Mouse (Mus musculus) WW6 (cell line): ENCODE results near the gene A2ml1.
A peak's percentile ranks its signal among the peaks of the same experiment; 100 is the strongest.
"Not testable (repeated sequence)": the region's sequence is repeated elsewhere in the genome, so short reads cannot be mapped to it uniquely, and the experiment has no call there.

Experiments used
- DNase-seq: peaks from one replicate; pipeline ENCODE4 v3.0.0-alpha.2; 2013; ENCODE audit warnings: low read depth, low spot score

The A2ml1 gene

DNA sequence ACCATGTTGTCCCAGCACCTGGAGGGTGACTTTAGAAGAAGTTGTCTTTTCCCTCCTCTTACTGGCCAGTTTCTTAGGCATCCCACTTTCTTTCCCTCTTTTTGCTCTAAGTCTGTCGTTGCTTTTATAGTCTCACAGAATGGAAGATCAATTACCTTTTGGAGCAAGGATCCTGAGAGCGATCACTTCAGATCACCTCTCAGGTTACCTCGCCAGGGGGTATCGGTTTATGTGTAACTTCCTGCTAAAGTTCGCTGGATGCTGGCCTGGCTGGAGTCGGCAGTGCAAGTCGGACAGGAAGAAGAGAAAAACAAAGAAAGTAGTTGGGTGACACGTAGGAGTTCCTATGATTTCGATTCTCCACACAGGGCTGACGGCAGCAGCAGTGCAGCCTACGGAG is at the start of gene A2ml1:
Gene A2ml1 (minus strand): TSS at position 101 of the 400 bp plus-strand sequence.
- DNase-seq: no peak

DNA sequence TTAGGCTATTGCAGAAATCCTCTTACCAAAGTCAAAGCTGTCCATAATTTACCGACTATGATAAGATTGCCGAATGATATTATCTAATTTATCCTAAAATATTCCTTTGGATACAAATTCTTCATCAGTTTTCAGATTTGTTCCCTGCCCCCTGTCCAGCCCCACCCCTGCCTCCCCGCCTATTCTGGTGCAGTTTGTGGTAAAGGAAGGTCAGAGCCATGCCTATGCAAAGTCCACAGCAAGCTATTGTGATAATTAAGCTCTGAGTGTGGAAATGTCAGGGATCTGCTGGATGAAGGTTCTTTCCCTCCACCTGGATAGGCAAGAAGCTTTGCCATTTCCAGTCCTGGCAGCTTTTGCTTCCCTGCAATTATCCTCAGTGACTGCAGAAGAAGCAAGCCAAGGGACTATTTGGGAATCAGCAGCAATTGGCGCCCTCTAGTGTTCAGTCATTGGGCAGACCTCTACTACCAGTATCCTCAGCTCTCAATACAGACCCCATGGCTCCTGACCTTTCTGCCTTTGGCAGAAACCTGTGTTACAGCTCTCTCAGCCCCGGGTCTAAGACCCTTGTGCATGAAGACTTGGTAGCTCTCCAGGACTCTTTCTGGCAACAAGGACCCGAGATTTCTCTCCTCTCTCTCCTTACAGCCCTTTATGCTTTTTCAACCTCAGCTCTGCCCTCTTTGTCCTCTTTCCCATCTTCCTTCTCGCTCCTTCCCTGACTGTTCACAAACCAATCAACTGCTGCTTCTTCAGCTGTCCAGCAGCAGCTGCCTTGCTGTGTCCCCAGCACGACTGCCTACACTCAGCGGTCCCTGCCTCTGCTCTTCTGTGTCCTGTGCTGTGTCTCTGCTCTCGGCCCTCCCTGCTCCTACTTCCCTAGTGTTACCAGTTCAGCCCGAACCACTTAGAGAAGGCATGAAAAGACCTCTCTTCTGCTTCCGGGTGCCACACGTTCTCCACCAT is 48.6 kb upstream of the A2ml1 start:
- DNase-seq: peak; percentile 49

DNA sequence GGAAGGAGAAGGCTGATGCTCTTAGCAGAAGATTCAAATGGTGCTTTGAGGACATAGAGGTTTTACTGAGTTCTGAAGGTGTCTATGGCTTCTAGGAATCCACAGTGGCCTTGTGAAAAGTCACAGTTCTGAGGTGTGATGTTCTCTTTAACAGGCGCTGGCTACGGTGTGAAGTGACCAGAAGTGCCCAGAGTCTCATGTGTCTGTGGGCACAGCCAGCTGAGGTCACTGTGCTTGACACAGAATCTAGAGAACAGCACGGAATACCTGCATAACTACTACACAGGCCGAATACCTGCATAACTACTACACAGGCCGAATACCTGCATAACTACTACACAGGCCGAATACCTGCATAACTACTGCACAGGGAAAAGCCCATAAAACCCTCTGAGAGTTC is 43.8 kb upstream of the A2ml1 start:
- not testable (repeated sequence) for DNase-seq

DNA sequence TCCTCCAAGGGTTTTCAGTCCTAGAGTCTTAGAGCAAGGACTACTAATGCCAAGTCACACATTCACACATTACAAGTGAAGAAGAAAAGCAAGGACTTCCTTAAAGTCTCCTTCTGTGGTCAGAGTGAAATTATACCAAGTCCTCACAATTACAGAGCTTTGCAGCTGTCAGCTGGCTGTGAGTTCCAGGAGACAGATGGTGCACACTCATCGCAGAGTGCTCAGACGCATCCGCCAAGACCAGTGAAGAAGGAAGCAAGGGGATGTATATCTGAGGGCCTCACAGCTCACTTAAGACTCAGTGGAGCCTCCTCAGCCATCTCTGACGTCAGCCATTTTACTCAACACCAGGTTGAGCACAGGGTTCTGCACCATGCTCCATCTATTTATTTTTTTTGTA is 43.0 kb upstream of the A2ml1 start:
- DNase-seq: no peak

DNA sequence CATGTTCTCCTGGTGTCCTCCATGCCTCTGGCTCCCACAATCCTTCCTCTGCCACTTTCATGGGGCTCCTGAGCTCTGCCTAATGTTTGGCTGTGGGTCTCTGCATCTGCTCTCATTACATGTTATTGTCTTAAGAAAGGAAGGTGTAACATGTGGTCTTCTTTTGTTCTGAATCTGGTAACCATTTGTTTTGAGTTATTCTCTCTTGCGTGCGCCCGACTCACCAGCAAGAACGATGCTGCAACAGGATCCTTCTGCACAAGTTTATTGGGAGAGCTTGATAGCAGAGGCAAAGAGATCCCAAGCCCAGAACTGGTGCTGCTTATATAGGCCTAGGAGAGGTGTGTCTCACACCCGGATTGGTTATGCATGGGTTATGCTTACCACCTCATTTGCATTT is 42.0 kb upstream of the A2ml1 start, which contains the start of gene Klrb1a:
Gene Klrb1a (minus strand): TSS at position 101 of the 400 bp plus-strand sequence.
- not testable (repeated sequence) for DNase-seq

DNA sequence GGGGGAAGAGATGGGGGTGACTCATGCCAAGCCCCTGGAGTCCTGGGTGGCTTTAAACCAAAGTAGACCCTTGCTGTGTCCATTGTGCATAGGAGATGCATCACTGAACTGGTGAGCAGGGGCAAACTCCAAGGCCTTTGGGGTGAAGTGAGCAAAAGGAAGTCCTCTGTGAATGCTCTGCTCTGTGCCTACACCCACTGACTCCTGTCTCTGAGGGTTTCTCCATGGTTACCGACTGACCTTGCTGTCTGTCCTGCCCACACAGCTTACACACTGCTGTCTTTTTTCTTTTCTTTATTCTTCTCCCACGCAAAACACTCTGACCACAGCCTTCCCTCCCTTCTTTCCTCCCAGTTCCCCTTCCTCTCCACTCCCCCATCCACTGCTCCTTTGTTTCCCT is 41.3 kb upstream of the A2ml1 start:
- no peak for DNase-seq

DNA sequence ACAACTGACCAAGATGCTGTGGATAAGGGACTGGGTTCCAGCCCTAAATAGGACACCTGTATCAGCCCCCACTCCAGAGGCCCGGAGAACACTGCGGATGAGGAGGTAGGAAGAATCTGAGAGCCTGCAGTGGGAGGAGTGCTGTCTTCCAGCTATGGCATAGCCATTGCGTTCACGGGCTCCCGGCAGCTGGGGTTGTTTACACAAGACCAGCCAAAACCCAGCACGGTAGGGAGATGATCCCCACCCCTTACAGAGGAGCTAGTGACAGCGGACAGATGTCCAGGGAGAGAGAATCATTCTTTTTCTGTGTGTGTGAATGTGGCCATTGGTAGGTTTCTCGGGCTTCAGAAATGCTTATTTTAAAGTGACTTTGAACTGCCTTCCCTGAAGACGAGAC is 24.9 kb upstream of the A2ml1 start:
- DNase-seq: no peak

DNA sequence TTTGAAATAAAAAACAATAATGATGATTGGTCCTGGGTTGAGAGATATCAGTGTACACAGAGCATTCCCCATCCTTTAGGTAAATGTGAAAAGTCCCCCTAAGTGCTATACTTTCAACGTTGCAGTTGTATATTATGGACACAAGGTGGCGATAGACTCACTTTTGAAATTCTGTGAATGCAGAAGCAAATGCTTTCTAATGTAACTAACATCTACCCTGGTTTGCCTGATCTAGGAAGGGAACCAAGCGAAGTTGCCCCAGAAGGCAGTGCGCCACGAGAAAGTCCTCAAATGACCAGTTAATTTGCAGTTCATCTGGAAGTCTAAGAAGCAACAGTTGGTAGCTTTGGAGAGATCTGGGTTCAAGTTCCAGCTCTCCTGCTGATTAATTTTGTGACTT is 23.1 kb upstream of the A2ml1 start:
- DNase-seq: no peak

DNA sequence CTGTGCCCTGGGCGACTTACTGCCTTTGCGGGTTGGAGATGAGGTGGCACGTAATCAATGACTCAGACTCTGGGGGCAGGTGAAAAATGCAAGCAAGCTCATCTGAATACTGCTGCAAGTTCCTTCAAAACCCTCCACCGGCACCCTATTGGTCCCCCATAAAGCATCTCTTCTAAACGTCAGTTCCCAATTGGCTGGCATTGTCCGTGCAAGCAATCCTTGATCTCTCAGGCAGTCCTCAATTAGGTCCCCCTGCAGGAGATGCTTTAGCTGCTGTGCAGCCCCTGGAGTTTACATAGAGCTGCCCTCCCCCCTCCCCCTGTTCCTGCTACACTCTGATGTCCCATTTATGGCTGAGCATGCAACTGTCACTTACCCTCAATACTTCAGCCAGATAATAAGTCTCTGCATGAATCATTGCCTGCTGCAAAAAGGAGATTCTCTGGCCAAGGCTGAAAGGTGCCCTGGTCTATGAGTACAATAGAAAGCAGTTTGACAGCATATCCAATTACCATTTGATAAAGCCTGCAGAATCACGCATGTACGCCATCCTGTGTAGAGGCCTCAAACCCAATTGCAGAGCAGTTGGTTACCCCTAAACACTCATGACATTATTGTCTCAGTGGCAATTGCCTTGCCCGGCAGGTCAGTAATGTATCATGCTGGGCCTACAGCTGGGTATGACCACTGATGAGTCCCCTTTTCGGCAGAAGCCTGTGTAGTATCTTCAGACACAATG is 21.2 kb upstream of the A2ml1 start:
- no peak for DNase-seq

DNA sequence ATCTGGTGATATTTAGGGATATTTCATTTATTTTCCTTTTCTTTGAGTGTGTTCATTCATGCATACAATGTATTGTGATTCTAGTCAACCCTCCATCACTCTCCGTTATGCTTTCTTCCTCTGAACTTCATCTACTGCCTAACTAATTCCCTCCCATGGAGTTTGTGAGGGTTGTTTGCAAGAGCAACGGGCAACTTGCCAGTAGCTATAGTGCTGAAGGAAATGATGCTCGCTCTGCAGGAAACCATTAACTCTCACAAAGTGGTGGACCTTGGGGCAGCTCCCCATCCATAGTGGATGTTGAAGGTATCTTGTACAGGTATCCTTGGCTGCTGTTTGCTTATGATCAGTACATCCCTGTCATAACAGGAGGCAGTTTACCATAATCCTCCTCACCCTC is 20.6 kb upstream of the A2ml1 start:
- DNase-seq: no peak

DNA sequence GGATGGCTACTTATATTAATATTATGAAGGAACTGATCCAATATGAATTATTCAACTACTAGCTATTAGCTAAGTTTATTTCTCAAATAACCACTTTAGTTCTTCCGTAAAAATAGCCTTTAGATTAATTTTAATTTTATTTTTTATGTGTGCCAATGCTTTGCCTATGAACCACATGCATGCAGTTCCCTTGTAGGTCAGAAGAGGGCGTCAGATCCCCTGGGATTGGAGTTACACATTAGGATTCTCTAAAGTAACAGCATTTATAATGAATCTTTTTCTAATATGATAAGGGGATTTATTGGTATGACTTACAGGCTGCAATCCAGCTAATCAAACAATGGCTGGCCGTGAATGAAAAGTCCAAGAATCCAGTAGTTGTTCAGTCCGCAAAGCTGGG is 18.1 kb upstream of the A2ml1 start:
- no peak for DNase-seq

DNA sequence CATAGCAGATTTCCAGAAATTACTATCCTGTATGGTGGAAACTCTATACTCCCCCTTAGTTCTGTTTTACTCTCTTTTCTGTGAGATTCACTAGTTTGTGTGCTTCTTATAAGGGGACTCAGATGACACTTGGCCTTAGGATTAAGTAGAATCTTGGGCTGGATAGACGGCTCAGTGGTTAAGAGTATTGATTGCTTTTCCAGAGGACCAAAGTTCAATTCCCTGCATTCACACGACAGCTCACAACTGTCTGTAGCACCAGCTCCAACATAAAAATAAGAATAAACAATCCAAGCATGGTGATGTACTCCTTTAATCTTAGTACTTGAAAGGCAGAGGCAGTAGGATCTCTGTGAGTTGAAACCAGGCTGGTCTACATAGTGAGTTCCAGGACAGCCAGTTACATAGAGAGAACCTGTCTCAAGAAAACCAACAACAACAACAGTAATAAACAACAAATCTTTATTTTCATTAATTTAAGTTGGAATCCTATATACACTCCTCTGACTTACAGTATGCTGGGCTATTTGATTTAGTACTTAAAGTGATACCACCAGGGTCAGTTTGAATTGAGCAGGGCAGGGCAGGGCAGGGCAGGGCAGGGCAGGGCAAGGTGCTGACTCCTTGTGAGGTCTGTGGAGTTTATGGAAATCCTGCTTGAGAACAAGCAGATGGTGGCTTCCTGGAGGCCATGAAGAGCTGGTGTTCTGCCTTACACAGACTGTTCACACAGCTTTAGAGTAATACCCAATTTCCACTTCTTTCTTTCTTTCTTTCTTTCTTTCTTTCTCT is 17.0 kb upstream of the A2ml1 start:
- DNase-seq: no peak

DNA sequence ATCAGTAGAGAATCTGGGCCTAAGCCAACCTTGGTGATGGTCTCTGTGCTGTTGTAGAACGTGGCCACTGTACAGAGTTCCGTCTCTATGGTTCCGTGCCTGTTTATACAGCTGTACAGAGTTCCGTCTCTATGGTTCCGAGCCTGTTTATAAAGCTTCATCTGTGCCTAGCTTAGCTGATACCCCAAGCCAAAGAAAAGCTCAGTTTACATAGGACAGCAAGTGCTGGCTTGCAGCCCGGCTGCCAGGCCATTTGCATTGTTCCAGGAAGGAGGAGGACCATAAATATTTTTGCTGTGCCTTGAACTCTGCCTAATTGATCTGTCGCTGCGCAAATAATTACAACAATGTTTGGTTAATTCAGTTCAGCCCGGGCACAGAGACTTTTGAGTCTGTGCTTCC is 15.7 kb upstream of the A2ml1 start:
- no peak for DNase-seq

DNA sequence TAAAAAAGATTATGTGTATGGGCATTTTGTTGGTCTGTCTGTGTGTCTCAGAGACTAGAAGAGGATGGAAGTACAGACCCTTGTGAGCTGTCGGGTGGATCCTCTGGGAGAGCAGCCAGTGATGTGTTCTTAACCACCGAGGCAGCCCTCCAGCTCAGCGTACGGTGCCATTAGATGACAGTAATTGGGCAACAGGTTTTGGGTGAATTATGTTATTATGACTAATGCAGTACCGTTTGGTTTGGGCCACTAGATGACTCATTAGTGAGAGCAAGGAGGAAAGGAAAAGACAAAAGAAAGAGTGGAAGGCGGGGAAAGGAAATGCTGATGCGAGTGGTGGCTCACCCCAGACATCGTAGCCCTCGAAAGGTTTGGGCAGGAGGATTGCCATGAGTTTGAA is 13.2 kb upstream of the A2ml1 start:
- no peak for DNase-seq

DNA sequence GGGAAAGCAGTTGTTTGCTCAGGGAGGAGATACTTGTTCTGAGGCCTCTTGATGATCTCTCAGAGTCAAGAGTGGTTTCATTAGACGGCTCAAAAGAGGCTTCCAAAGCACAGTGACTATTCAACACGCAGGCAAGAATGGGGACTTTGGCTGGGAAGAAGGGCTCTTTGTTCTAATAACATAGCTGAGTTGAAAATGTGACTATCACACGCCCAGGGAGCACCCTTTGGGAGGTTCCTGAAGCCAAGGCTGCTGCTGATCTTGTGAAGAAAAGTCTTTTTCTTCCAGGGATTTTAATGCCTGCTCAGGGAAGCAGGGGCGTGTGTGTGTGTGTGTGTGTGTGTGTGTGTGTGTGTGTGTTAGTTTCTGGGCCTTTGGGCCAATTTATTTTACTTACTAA is 8.0 kb upstream of the A2ml1 start:
- DNase-seq: no peak

DNA sequence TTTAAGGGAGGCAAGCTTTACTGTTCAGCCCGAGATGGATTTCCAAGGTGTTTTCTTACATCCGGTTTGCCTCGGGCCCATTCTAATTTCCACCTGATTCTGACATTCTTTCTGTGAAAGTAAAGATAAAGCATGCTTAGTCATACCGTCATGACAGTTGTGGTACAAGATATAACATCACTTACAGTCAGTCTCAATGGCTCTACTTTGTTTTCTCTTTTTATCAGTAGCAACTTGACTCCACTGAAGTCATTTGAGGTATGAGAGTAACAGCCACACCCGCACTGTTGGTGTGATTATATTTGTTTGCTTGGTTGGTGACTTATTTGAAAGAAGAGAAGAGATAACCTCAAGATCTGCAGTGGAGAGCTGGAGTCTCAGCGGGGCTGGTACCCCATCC is 6.2 kb upstream of the A2ml1 start:
- no peak for DNase-seq

DNA sequence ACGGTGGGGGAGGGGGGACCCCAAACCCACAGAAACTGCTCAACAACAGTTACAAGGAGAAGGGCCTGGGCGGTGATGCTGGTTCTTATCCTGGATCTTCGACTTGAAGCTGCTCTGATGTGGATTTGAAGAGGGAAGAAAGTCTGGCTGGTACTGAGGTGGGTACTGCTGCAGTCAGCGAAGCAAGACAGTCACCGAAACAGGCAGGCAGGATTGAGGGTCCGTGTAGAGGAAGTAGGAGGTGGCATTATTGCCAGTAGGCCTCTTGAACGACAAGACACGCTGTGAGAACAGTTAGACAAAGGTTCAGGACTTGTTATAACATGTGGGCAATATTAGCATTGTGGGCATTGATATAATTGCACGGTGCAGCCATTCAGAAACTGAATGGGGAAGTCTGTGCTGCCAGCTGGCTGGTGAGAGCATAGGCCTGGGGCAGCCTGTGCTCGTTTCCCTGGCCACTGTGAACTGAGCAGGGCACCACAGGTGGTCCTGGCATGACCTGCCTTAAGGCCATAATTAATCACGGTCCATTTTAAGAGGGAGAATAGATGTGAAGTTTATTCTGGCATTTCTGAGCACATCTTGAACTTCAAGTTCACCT is 4.3 kb upstream of the A2ml1 start:
- no peak for DNase-seq

DNA sequence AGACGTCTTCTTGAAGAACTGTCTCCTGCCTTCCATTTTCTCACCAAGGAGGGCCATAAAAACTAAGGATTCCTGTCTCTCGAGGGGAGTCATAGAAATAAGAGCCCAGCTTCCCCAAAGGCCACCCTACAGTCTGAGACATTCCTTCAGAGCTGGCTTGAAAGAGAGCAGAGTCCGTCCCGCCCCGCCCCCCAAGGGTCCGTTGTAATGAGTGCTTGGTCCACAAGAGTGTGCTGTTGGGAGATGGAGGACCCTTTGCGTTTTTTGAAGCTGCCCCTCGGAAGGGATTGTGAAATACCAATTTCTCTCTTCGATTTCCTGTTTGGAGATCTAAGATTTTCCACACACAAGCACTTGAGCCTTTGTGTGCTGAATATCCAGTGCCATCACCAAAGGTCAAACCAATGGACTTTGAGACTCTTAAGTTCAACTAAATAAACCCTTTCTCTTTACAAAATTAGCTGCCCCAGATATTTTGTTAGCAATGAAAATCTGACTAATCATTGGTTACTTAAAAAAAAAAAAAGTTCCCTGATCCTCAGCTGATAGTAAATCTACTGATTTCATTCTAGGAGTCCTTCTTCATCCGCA is 2.8 kb upstream of the A2ml1 start:
- DNase-seq: no peak

DNA sequence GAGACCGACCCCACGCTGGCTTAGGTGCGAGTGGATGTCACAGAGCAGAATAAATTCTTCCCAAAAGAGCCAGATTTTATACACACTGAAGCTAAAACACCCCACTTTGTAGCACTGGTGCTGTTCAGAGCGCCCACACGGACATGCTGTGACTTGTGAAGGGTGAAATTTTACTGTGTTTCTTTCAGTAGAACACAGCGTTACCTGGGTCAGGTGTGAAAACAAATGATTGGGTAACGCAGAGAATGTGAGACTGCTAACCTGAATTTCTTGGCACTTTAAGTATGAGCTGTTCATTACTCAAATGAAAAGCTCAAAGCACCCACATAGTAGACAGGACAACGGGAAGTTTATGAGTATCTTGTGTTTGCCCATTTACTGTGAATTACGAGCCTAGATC is 4.1 kb downstream of the A2ml1 start:
- DNase-seq: no peak

DNA sequence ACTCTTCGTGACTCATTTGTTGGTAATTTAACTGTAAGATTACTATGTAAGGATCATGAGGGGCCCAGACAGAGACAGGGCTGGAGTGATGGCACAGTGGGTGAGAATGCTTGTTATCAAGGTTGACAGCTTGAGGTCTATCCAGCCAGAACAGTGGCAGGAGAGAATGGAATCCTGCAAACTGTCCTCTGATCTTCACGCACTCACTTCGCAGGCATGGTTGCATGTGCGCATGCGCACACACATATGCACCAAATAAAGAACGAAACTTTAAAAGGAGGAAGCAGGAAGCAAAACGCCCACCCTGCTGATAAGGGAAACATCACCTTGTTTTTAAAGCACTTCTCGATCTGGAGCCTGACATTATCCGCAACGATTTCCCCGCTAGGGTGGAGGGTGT is 14.8 kb downstream of the A2ml1 start:
- DNase-seq: no peak

DNA sequence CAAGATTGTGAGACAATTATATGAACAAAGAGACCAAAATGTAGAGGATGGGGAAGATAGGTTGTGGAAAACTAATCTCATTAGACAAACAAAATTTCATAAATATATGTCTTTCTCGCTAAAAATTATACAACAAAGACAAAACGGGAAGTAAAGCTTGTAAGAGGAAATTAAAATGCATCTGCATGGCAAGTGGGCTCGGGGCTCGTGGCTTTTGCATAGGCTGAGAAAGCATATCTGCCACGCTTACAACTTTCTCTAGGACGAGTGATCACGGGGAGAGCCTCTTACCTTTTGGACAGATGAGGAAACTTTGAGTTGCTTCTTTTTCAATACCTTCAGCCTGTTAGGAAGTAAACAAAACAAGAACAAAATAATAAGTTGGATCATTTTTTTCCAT is 27.4 kb downstream of the A2ml1 start:
- DNase-seq: no peak
